Mouse (Mus musculus) embryonic facial prominence, embryonic 12.5 days (tissue): ENCODE measurements at regions not wholly inside any gene's neighbourhood (a gene's known extent, or its start where the extent isn't known, plus 50 kb on each side); places are given as distances from the start of the nearest gene placed in this dataset.

Source experiments
- ATAC-seq: fragments of 200-750 bp; cut with Nextera tagmentation; 2 replicates; pipeline ENCODE4 v1.8.0; 2017; ENCODE audit not compliant: insufficient number of reproducible peaks, insufficient read depth, low FRiP score, low TSS enrichment
- H3K27ac ChIP-seq: fragments of 300-500 bp; sonication (generic); 2 replicates; pipeline ENCODE4 v1.5.1; 2016; ENCODE audit warnings: mild to moderate bottlenecking
- H3K27me3 ChIP-seq: fragments of 300-500 bp; sonication (generic); 2 replicates; pipeline ENCODE4 v1.6.1; 2016; ENCODE audit warnings: mild to moderate bottlenecking, moderate library complexity
- H3K36me3 ChIP-seq: fragments of 300-500 bp; sonication (generic); 2 replicates; pipeline ENCODE4 v1.6.1; 2016; ENCODE audit warnings: mild to moderate bottlenecking
- H3K4me1 ChIP-seq: fragments of 300-500 bp; sonication (generic); 2 replicates; pipeline ENCODE4 v1.6.1; 2016
- H3K4me2 ChIP-seq: fragments of 300-500 bp; sonication (generic); replicated peaks from 2 replicates; pipeline ENCODE4 v1.6.1; 2016; ENCODE audit warnings: mild to moderate bottlenecking, moderate library complexity
- H3K4me3 ChIP-seq: fragments of 300-500 bp; sonication (generic); 2 replicates; pipeline ENCODE4 v1.5.1; 2016; ENCODE audit warnings: mild to moderate bottlenecking
- H3K9ac ChIP-seq: fragments of 300-500 bp; sonication (generic); 2 replicates; pipeline ENCODE4 v1.6.1; 2016; ENCODE audit warnings: mild to moderate bottlenecking, moderate library complexity
- H3K9me3 ChIP-seq: fragments of 300-500 bp; sonication (generic); 2 replicates; pipeline ENCODE4 v1.6.1; 2016; ENCODE audit warnings: mild to moderate bottlenecking, moderate library complexity
- WGBS: fragments of 180-500 bp; shearing (Covaris S2); methylation state at CpG from one replicate; pipeline ENCODE4 v1.1.7; 2016; 5-methylcytosine and 5-hydroxymethylcytosine counted together

DNA sequence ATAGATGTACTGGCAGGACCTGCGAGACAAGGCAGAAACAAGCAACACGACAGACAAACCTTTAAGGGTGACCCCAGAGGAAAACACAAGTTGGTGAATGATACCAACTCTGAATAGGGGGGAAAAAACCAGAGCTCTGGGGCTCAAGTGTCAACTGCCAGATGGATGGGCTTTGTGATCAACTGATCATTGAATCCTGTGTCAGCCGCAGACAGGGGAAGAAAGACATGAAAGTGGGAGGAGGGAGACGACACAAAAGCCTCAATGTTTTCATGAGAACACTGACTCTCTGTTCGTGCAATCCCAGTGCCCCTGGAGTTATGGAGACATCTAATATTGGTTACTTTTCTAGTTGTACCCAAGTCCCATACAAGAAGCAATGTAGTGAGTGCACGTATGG, 593.8 kb downstream of the Tmem114 start:
- Histone ChIP-seq H3K9ac (no peak overlapping the region), H3K27ac (no peak overlapping the region), H3K9me3 (no peaks in the 10 kb centered on the region), H3K27me3 (no peaks in the 10 kb centered on the region), H3K36me3 (no peaks in the 10 kb centered on the region), H3K4me2 (no peak overlapping the region), H3K4me3 (no peak overlapping the region), H3K4me1 (no peaks in the 10 kb centered on the region)
- 17% methylated on average over 6 of the region's 6 CpGs for WGBS
- no peak for ATAC-seq

DNA sequence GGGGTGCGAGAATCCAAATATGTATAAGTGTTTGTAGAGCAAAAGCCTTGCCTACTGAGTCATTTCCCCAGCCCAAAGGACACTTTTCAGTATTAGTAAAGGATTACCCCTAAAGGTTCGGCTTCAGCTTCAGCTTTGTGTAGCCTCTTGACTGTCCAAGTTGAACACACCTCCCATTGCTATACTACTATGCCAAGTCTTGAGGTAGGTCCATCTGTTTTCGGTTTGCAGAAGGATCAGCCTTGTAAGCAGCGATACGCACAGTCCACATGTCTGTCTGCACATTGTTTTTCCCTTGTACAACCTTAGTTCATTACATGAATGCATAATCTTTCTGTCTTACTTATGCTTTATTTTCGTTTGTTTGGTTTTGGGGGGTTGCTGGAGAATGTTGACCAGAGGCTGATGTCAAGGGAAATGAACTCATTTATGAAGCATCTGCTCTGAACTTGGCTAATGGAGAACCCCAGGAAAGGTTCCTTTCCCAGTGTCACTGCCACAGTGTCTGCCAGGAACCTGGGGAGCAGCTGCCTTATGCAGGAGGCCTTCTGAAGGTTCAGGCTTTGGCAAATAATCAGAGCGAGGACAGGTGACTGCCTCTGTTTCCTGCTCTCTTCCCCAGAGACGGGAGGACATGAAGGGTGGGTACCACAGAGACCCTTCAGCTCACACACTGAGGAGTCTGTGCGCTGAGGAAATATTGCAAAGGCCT, 594.8 kb downstream of the Tmem114 start:
- no peaks in the 10 kb centered on the region for H3K9me3 ChIP-seq
- H3K4me2 ChIP-seq = no peak overlapping the region
- no peak for ATAC-seq
- 83% methylated on average over 9 of the region's 9 CpGs for WGBS
- H3K27me3 ChIP-seq = no peaks in the 10 kb centered on the region
- no peak overlapping the region for H3K9ac ChIP-seq
- H3K4me1 ChIP-seq = no peaks in the 10 kb centered on the region
- H3K36me3 ChIP-seq = no peaks in the 10 kb centered on the region
- H3K27ac ChIP-seq = no peak overlapping the region
- no peak overlapping the region for H3K4me3 ChIP-seq

DNA sequence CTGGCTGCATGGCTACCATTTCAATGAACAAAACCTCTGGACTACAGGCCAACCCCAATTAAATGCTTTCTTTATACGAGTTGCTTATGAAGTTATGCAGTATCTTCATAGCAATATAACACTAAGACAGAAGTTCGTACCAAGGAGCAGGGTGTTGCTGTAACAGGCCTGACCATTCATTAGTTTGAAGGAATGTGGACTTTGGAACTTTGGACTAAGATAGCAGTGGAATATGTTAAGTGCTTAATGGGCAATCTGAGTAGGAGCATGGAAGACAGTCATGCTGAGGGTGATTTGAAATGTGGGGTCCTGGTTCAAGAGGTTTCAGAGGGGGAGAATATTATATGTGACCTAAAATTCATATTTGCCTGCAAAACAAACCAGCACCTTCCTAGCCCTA, 623.8 kb downstream of the Tmem114 start:
- Histone ChIP-seq H3K4me1 (no peaks in the 10 kb centered on the region), H3K27me3 (no peaks in the 10 kb centered on the region), H3K27ac (no peak overlapping the region), H3K9me3 (no peaks in the 10 kb centered on the region), H3K9ac (no peak overlapping the region), H3K4me3 (no peak overlapping the region), H3K4me2 (no peak overlapping the region), H3K36me3 (no peaks in the 10 kb centered on the region)
- ATAC-seq = no peak
- WGBS = 91% methylated on average over 2 of the region's 2 CpGs

DNA sequence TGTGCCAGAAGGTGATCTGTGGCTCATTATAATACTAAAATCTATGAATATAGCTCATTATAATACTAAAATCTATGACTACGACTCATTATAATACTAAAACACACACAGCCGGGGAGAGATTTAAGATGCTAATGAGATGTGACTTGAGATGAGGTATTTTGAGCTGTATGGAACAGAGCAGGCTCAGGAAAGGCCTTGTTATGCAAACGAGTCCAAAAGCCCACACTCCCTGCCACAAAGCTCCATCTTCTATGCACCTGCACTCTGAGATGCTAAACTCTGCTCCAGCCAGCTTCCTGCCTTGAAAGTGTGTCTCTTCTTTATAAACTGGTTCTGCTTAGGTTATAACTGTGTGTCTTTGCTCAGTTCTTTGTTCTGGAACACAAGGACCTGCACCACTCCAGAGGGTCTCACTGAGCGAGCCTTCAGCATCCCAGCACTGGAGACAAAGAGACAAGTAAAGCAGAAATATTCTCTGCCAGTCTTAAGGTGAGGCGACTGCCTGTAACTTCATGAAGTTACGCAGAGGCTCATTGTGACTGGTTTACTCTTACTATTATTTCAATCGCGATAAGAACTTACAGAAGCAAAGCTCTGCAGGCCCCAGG, 627.7 kb downstream of the Tmem114 start:
- Histone ChIP-seq H3K36me3 (no peaks in the 10 kb centered on the region), H3K27ac (no peak overlapping the region), H3K4me3 (no peak overlapping the region), H3K9ac (no peak overlapping the region), H3K4me2 (no peak overlapping the region), H3K9me3 (no peaks in the 10 kb centered on the region), H3K27me3 (no peaks in the 10 kb centered on the region), H3K4me1 (no peaks in the 10 kb centered on the region)
- 59% methylated on average over 8 of the region's 8 CpGs for WGBS
- ATAC-seq = no peak

DNA sequence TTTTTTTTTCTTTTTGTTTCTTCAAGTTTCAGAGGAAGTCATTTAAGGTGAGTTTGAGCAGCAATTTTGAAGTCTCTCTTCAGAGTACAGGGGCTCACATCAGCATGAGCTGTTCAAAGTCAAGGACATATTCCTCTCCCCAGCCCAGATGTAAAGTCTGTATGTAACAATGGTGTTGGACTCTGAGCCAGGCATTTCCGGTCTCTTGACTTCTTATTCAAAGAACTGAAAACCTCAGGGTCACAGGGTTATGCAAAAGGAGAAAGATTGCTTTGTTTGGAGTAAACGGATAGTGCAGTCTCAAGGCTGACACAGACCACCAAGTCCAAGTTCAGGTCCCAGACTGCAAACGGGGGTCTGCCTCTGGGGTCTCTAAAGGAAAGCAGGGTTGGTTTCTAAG, 629.4 kb downstream of the Tmem114 start:
- WGBS = 32% methylated on average over 3 of the region's 3 CpGs
- ATAC-seq = no peak
- no peaks in the 10 kb centered on the region for H3K36me3 ChIP-seq

DNA sequence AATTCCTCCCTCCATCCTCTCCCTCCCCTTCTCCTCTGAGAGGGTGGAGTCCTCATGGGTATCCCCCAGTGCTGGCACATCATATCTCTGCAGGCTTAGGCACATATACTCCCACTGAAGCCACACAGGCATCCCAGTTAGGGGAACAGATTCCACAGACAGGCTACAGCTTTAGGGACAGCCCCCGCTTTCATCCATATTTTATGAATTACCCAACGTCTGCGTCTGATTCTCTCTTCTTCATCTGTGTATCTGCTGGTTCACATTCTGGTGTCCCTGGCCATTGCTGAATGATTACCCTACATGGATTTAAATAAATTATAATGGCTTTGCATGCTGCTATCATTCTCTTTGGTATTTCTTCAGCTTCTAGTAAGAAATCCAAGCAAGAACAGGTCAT, 632.4 kb downstream of the Tmem114 start:
- Histone ChIP-seq H3K9me3 (no peaks in the 10 kb centered on the region), H3K36me3 (no peaks in the 10 kb centered on the region), H3K4me1 (no peaks in the 10 kb centered on the region), H3K9ac (no peak overlapping the region), H3K4me2 (no peak overlapping the region), H3K4me3 (no peak overlapping the region), H3K27ac (no peak overlapping the region), H3K27me3 (no peaks in the 10 kb centered on the region)
- 79% methylated on average over 3 of the region's 3 CpGs for WGBS
- no peak for ATAC-seq

More for the DNA sequence above, 629.4 kb downstream of the Tmem114 start:
- H3K27me3 ChIP-seq = no peaks in the 10 kb centered on the region
- no peaks in the 10 kb centered on the region for H3K9me3 ChIP-seq
- no peak overlapping the region for H3K4me2 ChIP-seq
- H3K4me3 ChIP-seq = no peak overlapping the region
- H3K9ac ChIP-seq = no peak overlapping the region
- H3K4me1 ChIP-seq = no peaks in the 10 kb centered on the region
- no peak overlapping the region for H3K27ac ChIP-seq

DNA sequence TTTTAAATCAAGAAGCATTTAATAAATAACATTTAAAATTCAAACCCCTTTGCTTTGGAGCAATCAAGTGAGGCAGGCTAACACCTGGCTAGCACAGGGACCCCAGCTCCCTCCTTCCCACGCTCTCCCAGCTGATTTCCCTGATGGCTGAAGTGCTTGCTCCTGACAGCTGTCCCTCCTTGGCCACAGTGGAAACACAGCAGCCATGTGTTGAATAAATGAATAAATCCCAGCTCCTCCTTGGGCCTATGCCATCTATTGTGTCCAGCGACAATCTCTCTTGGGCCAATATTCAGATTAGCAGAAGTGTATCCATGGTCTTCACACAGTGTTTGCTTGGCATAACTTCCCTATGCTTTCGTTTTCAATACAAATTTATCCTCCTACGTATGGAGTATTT, 634.7 kb downstream of the Tmem114 start:
- 85% methylated on average over 4 of the region's 4 CpGs for WGBS
- Histone ChIP-seq H3K4me3 (no peak overlapping the region), H3K4me1 (no peaks in the 10 kb centered on the region), H3K9ac (no peak overlapping the region), H3K27me3 (no peaks in the 10 kb centered on the region), H3K27ac (no peak overlapping the region), H3K9me3 (no peaks in the 10 kb centered on the region), H3K4me2 (no peak overlapping the region), H3K36me3 (no peaks in the 10 kb centered on the region)
- no peak for ATAC-seq

DNA sequence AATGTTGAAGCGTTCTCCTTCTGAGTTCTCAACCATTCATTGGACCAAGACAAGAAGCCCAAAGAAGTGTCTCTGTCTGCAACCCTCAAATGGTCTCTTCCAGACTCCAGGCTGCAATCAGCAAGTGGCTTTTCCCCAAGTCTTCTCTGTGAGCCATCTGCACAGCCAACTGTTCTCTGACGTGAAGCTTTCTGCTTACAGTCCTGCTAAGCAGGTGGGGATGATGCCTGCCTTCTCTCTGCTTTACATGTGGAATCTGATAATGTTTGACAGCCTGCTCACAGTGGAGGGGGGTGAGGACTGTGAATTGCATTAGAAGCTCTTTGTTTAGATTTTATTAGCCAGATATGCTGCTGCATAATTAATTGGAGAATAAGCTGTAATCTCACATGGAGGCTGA, 636.7 kb downstream of the Tmem114 start:
- ATAC-seq = no peak
- H3K4me1 ChIP-seq = no peaks in the 10 kb centered on the region
- H3K4me2 ChIP-seq = no peak overlapping the region
- 71% methylated on average over 2 of the region's 2 CpGs for whole genome bisulfite sequencing
- H3K36me3 ChIP-seq = no peaks in the 10 kb centered on the region
- H3K9ac ChIP-seq = no peak overlapping the region
- H3K4me3 ChIP-seq = no peak overlapping the region
- no peak overlapping the region for H3K27ac ChIP-seq
- H3K9me3 ChIP-seq = no peaks in the 10 kb centered on the region
- H3K27me3 ChIP-seq = no peaks in the 10 kb centered on the region

DNA sequence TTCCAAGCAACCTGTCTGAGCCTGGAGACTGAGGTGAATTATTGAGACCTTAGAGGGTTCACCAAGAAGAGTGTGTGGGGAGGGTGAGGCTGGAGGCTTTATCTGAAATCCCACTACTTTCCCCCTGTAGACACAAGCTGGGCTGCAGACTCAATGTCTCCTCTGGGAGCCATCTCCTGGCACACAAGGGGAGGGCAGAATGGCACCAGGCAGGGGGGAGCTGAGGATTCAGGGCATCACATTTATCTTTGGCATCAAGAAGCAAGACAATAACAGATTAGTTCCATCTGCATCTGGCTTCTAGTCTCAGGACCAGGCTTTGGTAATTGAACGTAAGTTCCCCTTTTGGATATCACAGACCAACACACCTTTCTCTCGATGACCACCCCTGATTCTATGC, 643.4 kb downstream of the Tmem114 start:
- no peak for ATAC-seq
- Histone ChIP-seq H3K27ac (no peak overlapping the region), H3K4me3 (no peak overlapping the region), H3K27me3 (no peaks in the 10 kb centered on the region), H3K9ac (no peak overlapping the region), H3K4me2 (no peak overlapping the region), H3K4me1 (no peaks in the 10 kb centered on the region), H3K9me3 (no peaks in the 10 kb centered on the region), H3K36me3 (no peaks in the 10 kb centered on the region)
- 84% methylated on average over 2 of the region's 2 CpGs for WGBS

DNA sequence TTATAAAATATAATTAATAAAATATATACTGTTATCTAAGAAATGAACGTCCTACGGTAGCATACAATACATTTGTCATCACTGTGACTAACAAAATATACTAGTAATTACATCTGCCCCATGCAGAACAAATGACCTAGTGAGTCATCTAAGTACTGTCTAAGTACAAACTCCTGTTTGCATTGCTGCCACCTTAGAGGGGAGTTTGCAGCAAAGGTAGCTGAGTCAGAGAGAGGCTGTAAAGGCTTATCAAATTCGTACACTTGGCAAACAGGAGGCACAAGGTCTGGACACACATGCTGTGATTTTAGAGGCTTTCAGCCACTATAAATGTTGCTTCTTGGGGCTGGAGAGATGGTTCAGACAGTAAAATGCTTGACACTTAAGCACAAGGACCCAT, 649.3 kb downstream of the Tmem114 start:
- no peaks in the 10 kb centered on the region for H3K4me1 ChIP-seq
- H3K9me3 ChIP-seq = no peaks in the 10 kb centered on the region
- H3K4me3 ChIP-seq = no peak overlapping the region
- no peak overlapping the region for H3K4me2 ChIP-seq
- no peak overlapping the region for H3K27ac ChIP-seq
- no peak overlapping the region for H3K9ac ChIP-seq
- no peaks in the 10 kb centered on the region for H3K27me3 ChIP-seq
- 84% methylated on average over 3 of the region's 3 CpGs for WGBS
- no peak for ATAC-seq
- no peaks in the 10 kb centered on the region for H3K36me3 ChIP-seq

DNA sequence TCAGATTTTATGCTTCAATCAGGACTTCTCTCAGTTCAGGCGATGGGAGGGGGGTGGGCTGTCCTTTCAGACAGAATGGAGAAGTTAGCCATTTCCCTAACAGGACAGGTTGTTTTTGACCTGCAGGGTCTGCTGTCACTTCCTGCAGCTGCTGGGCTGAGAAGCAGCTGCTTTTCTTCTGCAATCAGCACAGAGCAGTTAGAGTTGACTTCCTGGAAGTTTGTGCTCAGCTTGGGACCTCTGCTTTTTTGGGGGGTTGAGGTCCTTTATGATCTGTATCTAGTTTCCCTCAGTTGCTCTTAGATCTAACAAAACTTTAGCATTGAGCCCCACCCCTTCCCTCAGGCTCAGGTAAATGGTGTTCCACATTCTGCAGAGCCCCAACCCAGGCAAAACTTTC, 656.5 kb downstream of the Tmem114 start:
- H3K27ac ChIP-seq = no peak overlapping the region
- H3K4me1 ChIP-seq = 0 out of 2 replicates have a peak, but pooled peaks cover 8% of the 10 kb centered on the region
- no peak overlapping the region for H3K4me2 ChIP-seq
- H3K27me3 ChIP-seq = no peaks in the 10 kb centered on the region
- WGBS = 42% methylated on average over 1 of the region's 1 CpGs
- ATAC-seq = no peak
- H3K36me3 ChIP-seq = no peaks in the 10 kb centered on the region
- H3K4me3 ChIP-seq = no peak overlapping the region
- H3K9ac ChIP-seq = no peak overlapping the region
- H3K9me3 ChIP-seq = no peaks in the 10 kb centered on the region

DNA sequence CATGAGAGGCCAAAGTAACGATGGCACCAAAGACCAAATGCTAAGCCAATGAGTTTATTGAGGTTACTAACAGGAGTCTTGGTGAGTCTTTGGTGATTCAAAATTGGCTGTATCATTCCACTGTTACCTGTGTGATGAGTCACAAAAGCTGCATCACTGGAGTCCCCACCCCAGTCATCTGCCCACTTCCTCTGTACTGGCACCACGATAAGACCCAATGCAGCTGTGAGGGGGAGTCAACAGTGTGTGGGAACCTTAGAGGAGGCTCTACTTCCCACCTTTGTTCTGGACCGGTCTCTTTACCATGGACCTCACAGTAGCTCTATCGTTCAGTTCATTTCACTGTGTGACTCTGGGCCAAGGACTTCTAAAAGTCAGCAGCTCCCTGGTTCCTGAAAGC, 657.2 kb downstream of the Tmem114 start:
- Histone ChIP-seq H3K9me3 (no peaks in the 10 kb centered on the region), H3K4me2 (no peak overlapping the region), H3K27me3 (no peaks in the 10 kb centered on the region), H3K4me1 (0 out of 2 replicates have a peak, but pooled peaks cover 8% of the 10 kb centered on the region), H3K36me3 (no peaks in the 10 kb centered on the region), H3K4me3 (no peak overlapping the region), H3K27ac (no peak overlapping the region), H3K9ac (no peak overlapping the region)
- ATAC-seq = no peak
- 87% methylated on average over 4 of the region's 4 CpGs for WGBS
